Mouse (Mus musculus) erythroblast, adult 5-6 weeks (primary cell): ENCODE results near the gene Gm4724. TPM values are rescaled to one million over a fixed set of nuclear protein-coding genes. Genes with fewer than 3 reads are reported as not detected.
"Not testable (repeated sequence)": the region's sequence is repeated elsewhere in the genome, so short reads cannot be mapped to it uniquely, and the experiment has no call there.

Experiments used
- ATAC-seq: replicated peaks from 2 replicates; pipeline ENCODE4 v1.8.0; 2016; ENCODE audit warnings: moderate number of reproducible peaks, mild to moderate bottlenecking, moderate TSS enrichment, inconsistent platforms; ENCODE audit not compliant: poor library complexity, low FRiP score, severe bottlenecking
- total RNA-seq, 2 experiments: library from RNA; stranded (forward) in 1 of 2; stranded (reverse) in 1 of 2; fragments of 150-400 nt in 1 of 2; fragments of 200-764, 138-1000 nt in 1 of 2; gene quantifications; 2 replicates each; pipeline versions ENCODE4 v1.2.3 to v1.2.4; 2015 to 2017; ENCODE audit warnings: low replicate concordance in 2 of 2

Gene Gm4724
- total RNA-seq (2015; ENCODE audit: low replicate concordance) (1.7 TPM in 1 of 2 replicates, not detected in the other), total RNA-seq (2017; ENCODE audit: low replicate concordance) (not detected in 2 replicates)

DNA sequence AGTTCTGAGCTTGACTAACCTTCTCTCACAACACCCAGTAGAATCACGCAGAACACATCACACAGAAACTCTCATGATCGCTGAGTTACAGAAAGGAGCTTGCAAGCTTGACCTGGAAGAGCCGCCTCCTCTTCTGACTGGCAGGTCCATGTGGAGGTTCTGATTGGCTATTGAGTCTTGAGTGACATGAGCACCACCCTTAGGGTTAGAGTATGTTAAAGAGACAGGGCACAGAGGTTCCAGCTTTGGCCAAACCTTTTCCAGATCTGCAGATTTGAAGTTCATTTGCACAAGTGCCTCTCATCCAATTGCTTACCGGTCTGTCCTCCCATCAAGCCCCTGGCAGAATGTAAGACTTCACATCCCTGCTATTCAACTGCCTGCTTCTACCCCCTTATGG is at the start of gene Gm4724:
TSS of gene Gm4724 (minus strand) at position 101 of the 400 bp plus-strand sequence.
- ATAC-seq: not testable (repeated sequence)

DNA sequence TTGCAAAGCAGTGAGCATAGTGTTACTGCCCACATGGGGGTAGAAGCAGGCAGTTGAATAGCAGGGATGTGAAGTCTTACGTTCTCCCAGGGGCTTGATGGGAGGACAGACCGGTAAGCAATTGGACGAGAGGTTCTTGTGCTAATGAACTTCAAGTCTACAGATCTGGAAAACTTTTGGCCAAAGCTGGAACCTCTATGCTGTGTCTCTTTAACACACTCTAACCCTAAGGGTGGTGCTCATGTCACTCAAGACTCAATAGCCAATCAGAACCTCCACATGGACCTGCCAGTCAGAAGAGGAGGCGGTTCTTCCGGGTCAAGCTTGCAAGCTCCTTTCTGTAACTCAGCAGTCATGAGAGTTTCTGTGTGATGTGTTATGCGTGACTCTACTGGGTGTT is 34.1 kb upstream of the Gm4724 start, which contains the start of gene Zfp965:
TSS of gene Zfp965 (plus strand) at position 301 of the 400 bp plus-strand sequence.
- not testable (repeated sequence) for ATAC-seq

Other genes with a start within 250 kb of the Gm4724 start
- 3.1 and 24.0 TPM in 2 replicates for gene Gm14391, start 228.9 kb downstream of the Gm4724 start, total RNA-seq (2015; ENCODE audit: low replicate concordance)
- 5.4 and 10.2 TPM in 2 replicates for gene Gm14391, start 228.9 kb downstream of the Gm4724 start, total RNA-seq (2017; ENCODE audit: low replicate concordance)
- 0.77 and 2.7 TPM in 2 replicates for gene Gm14440, start 160.7 kb downstream of the Gm4724 start, total RNA-seq (2015; ENCODE audit: low replicate concordance)
- gene Gm14440, start 160.7 kb downstream of the Gm4724 start, total RNA-seq (2017; ENCODE audit: low replicate concordance): 1.5 and 2.9 TPM in 2 replicates
- 2.5 and 11.5 TPM in 2 replicates for gene Gm4631, start 97.6 kb downstream of the Gm4724 start, total RNA-seq (2015; ENCODE audit: low replicate concordance)
- 2.6 and 7.9 TPM in 2 replicates for gene Gm4631, start 97.6 kb downstream of the Gm4724 start, total RNA-seq (2017; ENCODE audit: low replicate concordance)
- gene Zfp968, start 63.4 kb downstream of the Gm4724 start, total RNA-seq (2015; ENCODE audit: low replicate concordance): 1.3 TPM in 1 of 2 replicates, not detected in the other
- not detected in 2 replicates for gene Zfp968, start 63.4 kb downstream of the Gm4724 start, total RNA-seq (2017; ENCODE audit: low replicate concordance)
- not detected in 2 replicates for gene Zfp965, start 34.2 kb upstream of the Gm4724 start, total RNA-seq (2015; ENCODE audit: low replicate concordance)
- gene Zfp965, start 34.2 kb upstream of the Gm4724 start, total RNA-seq (2017; ENCODE audit: low replicate concordance): not detected in 2 replicates
- not detected in 2 replicates for gene Gm11007, start 208.2 kb upstream of the Gm4724 start, total RNA-seq (2015; ENCODE audit: low replicate concordance)
- 22.2 TPM in 1 of 2 replicates, not detected in the other for gene Gm11007, start 208.2 kb upstream of the Gm4724 start, total RNA-seq (2017; ENCODE audit: low replicate concordance)